Mouse (Mus musculus) kidney, postnatal 4 days (tissue): ENCODE data around the gene Lpcat2.

Experiments used
- DNase-seq, 2 experiments: peaks; one replicate each; pipeline ENCODE4 v3.0.0; 2021; ENCODE audit warnings: mixed read lengths in 2 of 2

Lpcat2 gene

DNA sequence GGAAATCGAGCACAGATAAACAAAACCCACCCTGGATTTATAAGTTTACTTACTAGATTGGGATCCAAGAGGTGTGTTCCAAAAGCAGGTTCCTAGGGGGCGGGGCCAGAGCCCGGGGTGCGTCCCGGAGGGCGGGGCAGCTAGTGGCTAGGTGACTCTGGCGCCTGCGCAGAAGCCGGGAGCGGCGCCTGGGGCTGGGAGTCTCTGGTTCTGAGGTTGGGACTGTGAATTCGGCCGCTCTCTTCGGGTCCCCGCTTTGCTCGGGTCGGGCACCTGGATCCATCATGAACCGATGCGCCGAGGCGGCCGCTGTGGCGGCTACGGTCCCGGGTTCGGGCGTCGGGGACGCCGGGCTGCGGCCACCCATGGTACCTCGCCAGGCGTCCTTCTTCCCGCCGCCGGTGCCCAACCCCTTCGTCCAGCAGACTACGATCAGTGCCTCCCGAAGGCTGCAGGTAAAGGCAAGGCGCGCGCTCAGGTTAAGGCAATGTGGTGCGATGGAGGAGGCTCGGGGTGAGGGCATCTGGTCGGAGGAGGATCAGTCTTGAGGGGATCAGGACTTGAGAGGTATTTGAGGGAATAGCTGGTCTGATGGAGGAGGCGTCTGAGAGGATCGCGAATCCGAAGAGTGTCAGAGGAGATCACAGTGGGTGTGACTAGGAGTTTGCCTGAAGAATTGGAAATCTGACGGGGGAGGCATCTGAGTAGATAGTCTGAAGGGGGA is at the start of gene Lpcat2:
Gene Lpcat2 (plus strand): TSS at position 169 of the 724 bp plus-strand sequence.
- DNase-seq = peak; percentile 86 to 91

DNA sequence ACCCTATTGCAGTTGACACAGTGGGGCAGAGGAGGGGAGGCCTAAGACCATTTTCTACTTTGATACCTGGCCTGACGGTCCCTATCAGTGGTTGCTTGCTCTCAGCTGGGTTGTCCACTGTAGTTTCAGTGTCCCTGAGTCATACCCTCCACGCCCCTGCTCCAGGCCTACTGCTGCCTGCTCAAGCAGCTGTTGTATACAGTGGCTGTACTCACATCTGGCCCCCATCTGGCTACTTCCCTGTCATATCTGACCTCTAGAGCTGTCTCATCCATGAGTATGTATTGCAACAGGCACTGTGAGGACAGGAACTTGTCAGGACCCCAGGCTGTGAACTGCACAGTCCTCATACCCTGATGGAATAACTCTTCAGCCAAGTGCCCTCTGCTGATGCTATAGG is 42.4 kb upstream of the Lpcat2 start:
- DNase-seq = no peak

DNA sequence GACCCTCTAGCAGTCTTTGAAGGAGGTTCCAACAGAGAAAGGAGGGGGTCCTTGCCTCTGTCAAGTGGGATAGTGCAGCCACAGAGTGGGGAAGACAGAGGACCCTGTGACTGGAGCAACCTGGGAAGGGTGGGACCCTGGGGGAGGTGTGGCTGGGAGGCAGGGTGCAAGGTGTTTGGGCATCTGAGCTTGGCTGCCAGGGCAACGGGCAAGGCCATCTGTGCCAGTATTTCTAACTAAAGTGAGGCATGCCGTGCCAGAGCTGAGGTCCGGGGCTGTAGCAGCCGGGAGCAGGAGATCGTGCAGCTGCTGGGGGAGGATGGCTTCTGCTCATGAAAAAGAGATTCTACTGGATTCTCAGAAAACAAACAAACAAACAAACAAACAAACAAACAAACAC is 39.5 kb upstream of the Lpcat2 start:
- no peak for DNase-seq

DNA sequence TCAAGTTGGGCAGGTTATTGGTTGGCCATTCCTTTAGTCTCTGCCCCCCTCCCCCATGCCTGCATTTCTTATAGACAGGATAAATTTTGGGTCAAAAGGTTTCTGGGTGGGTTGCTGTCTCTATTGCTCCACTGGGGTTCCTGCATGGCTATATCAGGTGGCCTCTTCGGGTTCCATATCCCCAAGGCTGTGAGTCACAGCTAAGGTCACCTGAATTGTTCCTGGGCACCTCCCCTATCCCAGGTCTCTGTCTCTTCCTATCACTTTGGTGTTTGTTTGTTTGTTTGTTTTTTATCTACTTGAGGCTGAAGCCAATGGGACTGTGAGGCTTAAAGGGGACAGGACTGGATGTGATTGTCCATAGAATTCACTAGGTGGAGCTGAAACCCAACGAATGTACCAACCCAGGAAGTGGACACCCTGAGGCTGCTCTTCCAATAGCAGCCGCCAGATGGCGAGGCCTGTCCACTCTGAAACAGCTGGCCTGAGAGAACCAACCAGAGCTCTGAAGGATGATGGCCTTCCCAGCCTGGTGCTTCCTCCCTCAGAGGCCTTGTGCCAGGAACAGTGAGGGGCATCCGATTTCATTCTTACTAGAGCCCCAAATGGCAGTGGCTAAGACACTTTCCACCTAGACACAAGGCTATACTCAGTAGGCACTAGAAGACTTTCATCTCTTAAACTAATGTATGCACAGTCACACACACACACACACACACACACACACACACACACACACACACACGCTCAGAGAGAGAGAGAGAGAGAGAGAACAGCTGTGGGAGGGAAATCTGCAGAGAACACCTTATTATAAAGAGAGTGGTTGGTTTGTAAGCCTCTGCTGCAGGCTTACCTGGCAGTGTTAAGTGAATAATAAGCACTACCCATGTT is 37.0 kb upstream of the Lpcat2 start:
- DNase-seq = peak; percentile 94 to 95

- no peak for DNase-seq
Observed at GRCm38 (mm10) chr8:92821151-92821550, 34.0 kb upstream of the Lpcat2 start.

DNA sequence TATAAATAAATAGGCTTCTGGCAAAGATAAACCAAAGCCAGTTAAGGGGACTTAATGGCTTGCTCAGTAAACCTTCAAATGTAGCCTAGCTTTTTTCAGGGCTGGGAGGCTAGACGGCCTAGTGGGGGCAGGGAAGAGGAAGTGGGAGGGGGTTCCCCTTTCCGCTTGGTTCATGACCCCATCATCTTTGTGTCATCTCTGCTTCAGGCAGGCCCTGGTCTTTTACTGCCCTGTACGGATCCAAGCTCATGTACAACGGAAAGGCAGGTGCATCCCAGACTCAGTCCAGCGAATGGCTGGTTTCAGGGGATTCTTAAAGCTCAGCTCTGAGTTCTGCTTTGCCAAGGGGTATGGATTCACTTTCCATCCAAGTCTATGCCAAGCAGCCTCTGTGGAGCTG is 32.8 kb upstream of the Lpcat2 start:
- no peak for DNase-seq

DNA sequence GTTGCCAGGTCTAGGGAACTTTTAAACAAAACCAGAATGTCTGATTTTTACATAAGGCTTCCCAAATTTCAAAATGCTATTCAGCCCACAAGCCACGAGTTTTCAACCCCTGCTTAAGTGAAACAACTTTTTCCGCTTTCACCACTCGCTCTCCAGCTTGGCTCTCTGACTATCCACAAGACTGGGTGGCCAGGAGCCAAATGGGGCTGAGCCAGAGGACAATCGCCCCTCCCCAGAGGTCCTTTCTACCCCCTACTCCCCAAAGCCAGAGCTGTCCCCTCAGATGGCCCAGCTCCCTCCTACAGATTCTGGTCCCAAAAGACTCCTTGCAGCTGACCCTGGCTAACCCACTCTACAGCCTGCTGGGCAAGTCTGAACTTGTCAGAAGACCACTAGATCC is 29.1 kb upstream of the Lpcat2 start:
- DNase-seq = peak; percentile 48 to 66

DNA sequence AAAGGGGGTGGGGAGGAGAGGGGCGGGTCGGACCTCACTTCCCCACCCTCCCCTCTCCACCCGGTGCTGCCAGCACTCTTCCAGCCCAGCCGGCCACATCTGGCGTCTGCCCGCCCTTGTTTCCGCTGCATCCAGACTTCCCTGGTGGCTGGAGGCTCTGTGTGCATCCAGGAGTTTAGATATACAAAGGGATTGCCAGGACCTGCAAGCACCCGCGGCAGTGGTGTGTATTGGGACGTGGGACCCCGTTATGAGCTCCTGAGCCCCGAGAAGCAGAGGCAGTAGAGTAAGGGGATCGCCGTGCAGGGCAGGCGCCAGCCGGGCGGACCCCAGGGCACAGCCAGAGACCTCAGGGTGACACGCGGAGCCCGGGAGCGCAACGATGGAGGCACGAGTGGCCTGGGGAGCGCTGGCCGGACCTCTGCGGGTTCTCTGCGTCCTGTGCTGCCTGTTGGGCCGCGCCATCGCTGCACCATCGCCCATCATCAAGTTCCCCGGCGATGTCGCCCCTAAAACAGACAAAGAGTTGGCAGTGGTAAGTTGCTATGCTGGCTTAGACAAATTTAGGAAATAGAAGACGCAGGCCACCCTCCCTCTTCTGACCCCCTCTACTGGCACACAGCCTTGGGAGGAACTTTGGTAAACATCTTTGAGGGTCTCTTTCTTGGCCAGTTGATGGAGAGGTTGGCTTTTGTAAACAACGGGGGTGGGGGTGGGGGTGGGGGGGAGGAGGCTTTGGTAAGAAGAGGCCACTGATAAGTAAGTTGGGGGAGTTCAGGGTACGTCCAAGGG is 27.7 kb upstream of the Lpcat2 start, which contains the start of gene Mmp2:
Gene Mmp2 (plus strand): TSS at position 49 of the 792 bp plus-strand sequence.
- DNase-seq = peak; percentile 77 to 85

- DNase-seq = peak; percentile 79 to 84
Observed at GRCm38 (mm10) chr8:92828251-92828743, 26.8 kb upstream of the Lpcat2 start.

DNA sequence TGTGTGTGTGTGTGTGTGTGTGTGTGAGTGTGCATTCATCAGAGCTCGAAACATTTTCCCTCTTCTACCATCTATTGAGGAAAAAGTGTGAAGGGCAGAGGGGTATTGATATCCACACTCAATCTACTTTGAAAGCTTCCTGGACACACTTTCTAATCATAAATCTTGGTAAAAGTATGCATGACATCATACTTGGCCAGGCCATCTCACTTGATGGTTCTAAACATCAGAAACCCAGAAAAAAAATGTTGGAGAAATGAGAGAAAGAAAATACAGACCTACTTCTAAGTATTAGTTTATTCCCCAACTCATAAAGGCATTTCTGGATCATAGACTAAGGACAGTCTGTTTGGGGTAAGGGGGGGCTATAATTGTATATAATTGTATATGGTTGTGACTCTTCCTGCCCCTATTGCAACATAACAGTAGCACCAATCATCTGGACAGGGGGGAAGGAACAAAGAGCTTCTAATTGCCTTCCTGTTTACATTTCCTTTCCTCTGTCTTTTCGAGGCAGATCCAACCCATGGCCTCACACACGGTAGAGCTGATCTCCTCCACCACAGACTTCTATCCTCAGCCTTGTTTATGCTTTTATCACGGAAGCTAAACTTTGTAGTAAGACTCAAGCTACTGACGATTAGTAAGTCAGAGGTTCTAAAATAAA is 20.9 kb upstream of the Lpcat2 start:
- DNase-seq = no peak

DNA sequence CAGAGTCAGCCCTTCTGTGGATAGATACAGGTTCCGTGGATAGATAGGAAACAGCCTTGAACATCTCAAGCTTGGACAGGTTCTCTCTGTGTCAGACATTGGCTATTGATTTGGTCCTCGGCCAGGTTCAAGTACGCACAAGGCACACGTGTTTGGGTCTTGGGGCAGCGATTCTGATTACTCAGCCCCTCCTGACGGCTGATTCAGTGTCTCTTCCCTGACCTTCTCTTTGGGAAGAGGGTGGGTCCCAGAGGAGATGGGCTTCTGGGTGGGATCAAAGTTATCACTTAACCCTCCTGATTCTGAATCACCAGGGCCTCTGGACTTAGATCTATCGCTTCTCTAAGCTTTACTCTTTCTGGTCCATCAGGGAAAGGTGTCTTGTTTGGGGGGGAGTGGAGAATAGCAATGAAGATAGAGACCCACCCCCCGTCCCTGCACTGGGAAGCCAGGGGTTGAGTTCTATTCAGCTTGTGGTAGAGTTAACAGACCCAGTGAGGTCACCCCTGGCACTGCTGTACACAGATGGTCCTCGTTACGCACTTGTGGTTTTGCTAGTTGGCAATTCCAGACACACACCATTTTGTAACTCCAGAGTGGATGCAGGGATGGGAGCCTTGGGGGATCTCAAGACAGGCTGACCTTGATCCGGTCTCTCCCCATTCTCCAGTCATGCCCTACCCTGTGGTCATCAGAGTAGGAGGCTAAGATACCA is 20.2 kb upstream of the Lpcat2 start:
- no peak for DNase-seq

DNA sequence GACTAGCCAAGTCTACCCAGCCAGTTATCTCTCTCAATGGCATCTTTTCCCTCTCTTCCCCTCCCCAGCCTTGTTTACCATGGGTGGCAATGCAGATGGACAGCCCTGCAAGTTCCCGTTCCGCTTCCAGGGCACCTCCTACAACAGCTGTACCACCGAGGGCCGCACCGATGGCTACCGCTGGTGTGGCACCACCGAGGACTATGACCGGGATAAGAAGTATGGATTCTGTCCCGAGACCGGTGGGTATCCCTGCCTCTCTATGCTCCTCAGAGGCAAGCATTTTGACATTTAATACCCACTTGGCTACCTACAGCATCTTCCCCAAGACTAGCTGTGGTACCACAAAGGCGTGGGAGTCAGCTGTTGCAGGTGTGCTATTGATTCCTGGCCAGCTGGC is 19.2 kb upstream of the Lpcat2 start:
- DNase-seq = no peak

DNA sequence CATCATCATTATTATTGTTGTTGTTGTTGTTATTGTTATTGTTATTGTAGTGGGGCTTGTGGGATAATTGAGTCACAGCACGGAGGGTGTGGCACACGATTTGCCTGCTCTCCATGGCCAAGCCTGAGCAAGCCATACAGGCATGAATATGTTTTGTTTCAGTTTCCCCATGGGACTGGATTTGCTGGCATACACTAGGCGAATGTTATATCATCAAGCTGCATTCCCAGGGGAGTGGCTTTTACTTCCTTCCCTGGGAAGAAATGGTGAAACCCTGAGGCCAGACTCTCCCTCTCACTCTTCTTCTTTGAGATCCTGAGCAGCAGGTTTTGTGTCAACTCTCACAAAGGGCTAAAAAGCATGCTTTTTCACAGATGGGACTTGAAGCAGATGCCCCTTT is 16.5 kb upstream of the Lpcat2 start:
- no peak for DNase-seq

- DNase-seq = no peak
Observed at GRCm38 (mm10) chr8:92839161-92839560, 16.0 kb upstream of the Lpcat2 start.

DNA sequence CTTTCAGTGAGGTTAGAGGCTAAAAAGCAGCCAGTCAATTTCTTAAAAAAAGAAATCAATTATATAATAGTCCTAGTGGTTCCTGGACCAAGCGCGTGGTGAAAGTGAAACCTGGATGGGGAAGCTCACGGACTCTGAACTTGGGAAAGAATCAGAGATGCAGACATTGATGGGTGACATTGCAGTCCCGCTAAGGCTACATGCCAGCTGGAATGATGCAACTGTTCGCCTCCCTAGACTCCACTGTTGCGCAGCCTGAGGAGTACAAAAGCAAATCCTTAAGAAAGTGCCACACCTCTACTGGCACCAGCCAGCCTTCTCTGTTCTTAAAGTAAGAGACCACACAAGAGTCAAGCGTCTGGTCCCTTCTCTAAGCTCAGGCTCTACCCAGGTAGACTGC is 15.3 kb upstream of the Lpcat2 start:
- no peak for DNase-seq

- DNase-seq = peak; percentile 59 to 69
Observed at GRCm38 (mm10) chr8:92846684-92847083, 8.5 kb upstream of the Lpcat2 start.

GRCm38 (mm10) chr8:92847299-92847698 is 7.8 kb upstream of the Lpcat2 start:
- DNase-seq = peak; percentile 53 to 69

GRCm38 (mm10) chr8:92849261-92849660 is 5.9 kb upstream of the Lpcat2 start:
- peak in 1 of 2 experiments; percentile 24 for DNase-seq

- DNase-seq = peak; percentile 89 to 90
Observed at GRCm38 (mm10) chr8:92850239-92850638, 4.9 kb upstream of the Lpcat2 start.

GRCm38 (mm10) chr8:92851381-92851780 is 3.8 kb upstream of the Lpcat2 start:
- DNase-seq = no peak

- DNase-seq = peak in 1 of 2 experiments; percentile 31
Observed at GRCm38 (mm10) chr8:92853188-92853983, 1.8 kb upstream of the Lpcat2 start.
